Mouse (Mus musculus) right cerebral cortex, postnatal 25 days (tissue): ENCODE results near the gene Rangrf.
"Not testable (repeated sequence)": the region's sequence is repeated elsewhere in the genome, so short reads cannot be mapped to it uniquely, and the experiment has no call there.

ENCODE experiments used
- DNase-seq: peaks from one replicate; pipeline ENCODE4 v3.0.0; 2022

The Rangrf gene

GRCm38 (mm10) chr11:68975085-68975484 is at the start of gene Rangrf:
Gene Rangrf, minus strand, starts transcription at chr11:68975185.
- no peak for DNase-seq

- DNase-seq, result no peak
These were observed 45.7 kb upstream of the Rangrf start for GRCm38 (mm10) chr11:69020691-69021090.

- no peak for DNase-seq
These were observed 41.8 kb upstream of the Rangrf start for GRCm38 (mm10) chr11:69016755-69017154.

- DNase-seq, result peak; percentile 91
These were observed 40.9 kb upstream of the Rangrf start, which contains the start of gene Ctc1 for GRCm38 (mm10) chr11:69015644-69016441. Gene Ctc1, plus strand, starts transcription at chr11:69015911.

- peak; percentile 81 for DNase-seq
These were observed 37.2 kb upstream of the Rangrf start for GRCm38 (mm10) chr11:69012071-69012601.

GRCm38 (mm10) chr11:69011445-69011844 is 36.5 kb upstream of the Rangrf start:
- not testable (repeated sequence) for DNase-seq

- no peak for DNase-seq
These were observed 35.7 kb upstream of the Rangrf start for GRCm38 (mm10) chr11:69010400-69011323.

GRCm38 (mm10) chr11:69009508-69009907 is 34.5 kb upstream of the Rangrf start:
- no peak for DNase-seq

GRCm38 (mm10) chr11:69008182-69009121 is 33.5 kb upstream of the Rangrf start, which contains the start of gene Pfas:
Gene Pfas, minus strand, starts transcription at chr11:69008460.
- peak; percentile 94 for DNase-seq

GRCm38 (mm10) chr11:69006575-69006974 is 31.6 kb upstream of the Rangrf start:
- not testable (repeated sequence) for DNase-seq

- DNase-seq, result no peak
These were observed 30.2 kb upstream of the Rangrf start for GRCm38 (mm10) chr11:69005193-69005592.

- DNase-seq, result no peak
These were observed 28.6 kb upstream of the Rangrf start for GRCm38 (mm10) chr11:69003592-69003991.

GRCm38 (mm10) chr11:69002782-69003181 is 27.8 kb upstream of the Rangrf start:
- DNase-seq, result not testable (repeated sequence)

- no peak for DNase-seq
These were observed 22.1 kb upstream of the Rangrf start for GRCm38 (mm10) chr11:68997080-68997479.

- DNase-seq, result no peak
These were observed 19.4 kb upstream of the Rangrf start for GRCm38 (mm10) chr11:68994377-68994776.

GRCm38 (mm10) chr11:68993122-68993521 is 18.1 kb upstream of the Rangrf start:
- no peak for DNase-seq

GRCm38 (mm10) chr11:68988341-68988740 is 13.4 kb upstream of the Rangrf start:
- DNase-seq, result no peak

- no peak for DNase-seq
These were observed 12.4 kb upstream of the Rangrf start for GRCm38 (mm10) chr11:68987365-68987882.

- peak; percentile 59 for DNase-seq
These were observed 7.8 kb upstream of the Rangrf start for GRCm38 (mm10) chr11:68982639-68983369.

- no peak for DNase-seq
These were observed 5.9 kb upstream of the Rangrf start for GRCm38 (mm10) chr11:68980919-68981318.

GRCm38 (mm10) chr11:68979320-68979733 is 4.3 kb upstream of the Rangrf start:
- DNase-seq, result peak; percentile 30
